Mouse (Mus musculus): ENCODE results near the gene Gm21976. TPM values are rescaled to one million over a fixed set of nuclear protein-coding genes. Genes with fewer than 3 reads are reported as not detected.

Gene Gm21976
- polyA plus RNA-seq, 1 experiment from 2014 or later, result not detected

DNA sequence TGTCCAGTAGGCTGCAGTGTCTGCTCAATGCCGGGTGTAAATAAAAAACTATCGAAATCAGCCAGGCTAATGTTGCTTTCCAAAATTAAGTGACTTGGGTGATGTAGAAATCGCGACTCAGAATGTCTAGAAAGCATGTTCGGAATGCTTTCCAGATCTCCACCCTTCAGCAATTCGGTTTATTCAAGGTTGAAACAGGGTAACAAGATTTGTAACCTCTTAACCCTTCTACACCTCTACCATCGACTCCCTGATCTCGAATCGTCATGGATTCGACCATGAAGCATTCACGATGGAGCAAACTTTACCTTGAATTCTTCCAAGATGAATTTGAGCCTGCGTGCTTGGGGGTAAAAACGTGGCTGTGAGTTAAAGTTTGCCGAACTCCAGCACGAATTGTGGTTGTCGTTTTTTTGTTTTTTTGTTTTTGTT, 37.6 kb downstream of the Gm21976 start:
- 4% methylated on average over 16 of the region's 16 CpGs for WGBS
- peaks cover 21% of the 10 kb centered on the region for H3K4me1 ChIP-seq
- H3K27ac ChIP-seq (replicated peaks), result peak overlapping the region; percentile 88
- peak overlapping the region; percentile 69 for H3K4me3 ChIP-seq (replicated peaks)
- H3K36me3 ChIP-seq, result peaks cover 12% of the 10 kb centered on the region
- H3K4me2 ChIP-seq, result peak overlapping the region; percentile 81
- no peaks in the 10 kb centered on the region for H3K9me3 ChIP-seq (replicated peaks)
- ATAC-seq (ENCODE audit: low FRiP score), result peak; percentile 7
- H3K9ac ChIP-seq (replicated peaks), result peak overlapping the region; percentile 75
- H3K27me3 ChIP-seq (replicated peaks), result no peaks in the 10 kb centered on the region

- Histone ChIP-seq H3K4me1 (peaks cover 21% of the 10 kb centered on the region), H3K27ac (replicated peaks) (no peak overlapping the region), H3K4me2 (peak overlapping the region; percentile 81), H3K9me3 (replicated peaks) (no peaks in the 10 kb centered on the region), H3K27me3 (replicated peaks) (no peaks in the 10 kb centered on the region), H3K4me3 (replicated peaks) (peak overlapping the region; percentile 69; the same call in 1 of the 2 replicates), H3K9ac (replicated peaks) (peak overlapping the region; percentile 75; the same call in 1 of the 2 replicates), H3K36me3 (peaks cover 7% of the 10 kb centered on the region; the same call in 1 of the 2 replicates)
- no peak for ATAC-seq (ENCODE audit: low FRiP score)
- WGBS, result 90% methylated on average over 6 of the region's 6 CpGs
Measured at GRCm38 (mm10) chr13:98317911-98318310, 38.2 kb downstream of the Gm21976 start.

DNA sequence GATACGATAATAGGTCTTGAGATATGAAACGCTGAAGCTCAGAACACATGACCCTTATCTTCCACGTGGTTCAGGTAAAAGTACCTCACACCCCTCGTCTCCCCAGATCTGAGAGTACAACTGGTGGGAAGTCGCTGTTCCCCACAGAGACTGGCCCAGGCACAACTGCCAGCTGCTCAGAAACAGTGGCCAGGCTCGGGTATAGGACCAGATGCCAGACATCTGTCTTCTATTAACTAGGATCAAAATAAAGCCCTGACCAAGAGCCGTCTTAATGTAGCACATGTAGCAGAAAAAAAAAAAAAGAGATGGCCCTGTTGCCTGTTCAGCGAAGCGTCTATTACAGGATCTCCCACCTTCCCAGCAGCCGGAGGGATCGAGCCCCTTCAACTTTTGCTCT, 45.3 kb downstream of the Gm21976 start:
- no peak for ATAC-seq (ENCODE audit: low FRiP score)
- 86% methylated on average over 11 of the region's 11 CpGs for WGBS
- Histone ChIP-seq H3K9me3 (replicated peaks) (no peaks in the 10 kb centered on the region), H3K27me3 (replicated peaks) (no peaks in the 10 kb centered on the region), H3K27ac (replicated peaks) (no peak overlapping the region), H3K36me3 (no peaks in the 10 kb centered on the region), H3K4me1 (no peaks in the 10 kb centered on the region), H3K4me3 (replicated peaks) (no peak overlapping the region), H3K9ac (replicated peaks) (no peak overlapping the region), H3K4me2 (no peak overlapping the region)

GRCm38 (mm10) chr13:98332106-98332505, 52.4 kb downstream of the Gm21976 start:
- no peaks in the 10 kb centered on the region for H3K4me1 ChIP-seq
- no peak overlapping the region for H3K27ac ChIP-seq (replicated peaks)
- WGBS, result 56% methylated on average over 2 of the region's 2 CpGs
- no peak overlapping the region for H3K4me2 ChIP-seq
- H3K9ac ChIP-seq (replicated peaks), result no peak overlapping the region
- H3K4me3 ChIP-seq (replicated peaks), result no peak overlapping the region
- no peaks in the 10 kb centered on the region for H3K36me3 ChIP-seq
- ATAC-seq (ENCODE audit: low FRiP score), result no peak
- H3K27me3 ChIP-seq (replicated peaks), result no peaks in the 10 kb centered on the region
- no peaks in the 10 kb centered on the region for H3K9me3 ChIP-seq (replicated peaks)

GRCm38 (mm10) chr13:98336205-98336604, 56.5 kb downstream of the Gm21976 start:
- H3K36me3 ChIP-seq, result no peaks in the 10 kb centered on the region
- H3K4me1 ChIP-seq, result no peaks in the 10 kb centered on the region
- no peak overlapping the region for H3K4me3 ChIP-seq (replicated peaks)
- no peak overlapping the region for H3K27ac ChIP-seq (replicated peaks)
- 0 out of 2 replicates have a peak, but pooled peaks cover 4% of the 10 kb centered on the region for H3K27me3 ChIP-seq (replicated peaks)
- H3K9ac ChIP-seq (replicated peaks), result no peak overlapping the region
- WGBS, result 86% methylated on average over 1 of the region's 1 CpGs
- ATAC-seq (ENCODE audit: low FRiP score), result no peak
- H3K4me2 ChIP-seq, result no peak overlapping the region
- H3K9me3 ChIP-seq (replicated peaks), result no peaks in the 10 kb centered on the region

DNA sequence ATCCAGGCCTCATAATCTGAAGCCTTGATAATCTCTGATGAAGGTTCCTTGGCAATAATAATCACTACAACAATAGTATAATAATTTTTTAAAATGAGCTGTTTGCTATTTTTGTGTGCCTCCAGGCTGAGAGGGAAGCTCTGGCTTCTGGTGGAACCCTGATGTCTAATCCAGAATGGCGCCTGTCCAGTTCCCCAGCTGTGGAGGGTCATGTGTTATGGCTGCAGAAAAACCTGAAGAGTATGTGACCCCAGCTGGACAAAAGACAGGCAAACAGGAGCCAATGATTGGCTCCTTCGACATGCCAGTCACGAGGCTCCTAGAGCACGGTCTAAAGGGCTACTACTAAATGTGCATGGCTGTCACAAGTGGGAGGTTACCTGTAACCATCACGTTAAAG, 60.8 kb downstream of the Gm21976 start:
- Histone ChIP-seq H3K36me3 (no peaks in the 10 kb centered on the region), H3K4me2 (no peak overlapping the region), H3K4me3 (replicated peaks) (no peak overlapping the region), H3K9me3 (replicated peaks) (no peaks in the 10 kb centered on the region), H3K9ac (replicated peaks) (no peak overlapping the region), H3K27ac (replicated peaks) (no peak overlapping the region), H3K27me3 (replicated peaks) (peaks cover 11% of the 10 kb centered on the region; the same call in 1 of the 2 replicates), H3K4me1 (no peaks in the 10 kb centered on the region)
- 82% methylated on average over 5 of the region's 5 CpGs for WGBS
- ATAC-seq (ENCODE audit: low FRiP score), result no peak

- Histone ChIP-seq H3K4me3 (replicated peaks) (no peak overlapping the region), H3K9ac (replicated peaks) (no peak overlapping the region), H3K4me2 (no peak overlapping the region), H3K9me3 (replicated peaks) (no peaks in the 10 kb centered on the region), H3K27ac (replicated peaks) (no peak overlapping the region), H3K36me3 (no peaks in the 10 kb centered on the region), H3K4me1 (peaks cover 10% of the 10 kb centered on the region), H3K27me3 (replicated peaks) (peaks cover 69% of the 10 kb centered on the region)
- 83% methylated on average over 4 of the region's 4 CpGs for WGBS
- ATAC-seq (ENCODE audit: low FRiP score), result no peak
Measured at GRCm38 (mm10) chr13:98349491-98349890, 69.8 kb downstream of the Gm21976 start.

DNA sequence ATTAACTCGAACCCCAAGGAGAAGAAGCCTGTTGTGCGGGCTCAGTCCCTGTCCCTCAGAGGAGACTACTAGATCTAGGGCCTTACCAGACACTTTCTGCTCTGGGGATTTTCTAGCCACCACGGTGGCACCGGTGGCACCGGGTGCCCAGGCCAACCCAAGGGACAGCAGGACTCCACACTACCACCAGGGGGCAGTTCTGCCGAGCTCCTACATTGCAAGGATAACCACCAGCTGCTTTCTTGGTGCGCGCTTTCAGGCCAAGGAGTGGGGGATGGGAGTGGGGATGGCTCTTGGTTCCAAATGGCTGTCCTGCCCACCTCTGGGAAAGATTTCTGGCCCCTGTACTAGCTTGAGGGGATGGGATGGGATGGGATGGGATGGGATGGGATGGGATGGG, 71.8 kb downstream of the Gm21976 start:
- peaks cover 24% of the 10 kb centered on the region for H3K4me1 ChIP-seq
- ATAC-seq (ENCODE audit: low FRiP score), result no peak
- no peak overlapping the region for H3K4me2 ChIP-seq
- H3K27ac ChIP-seq (replicated peaks), result no peak overlapping the region
- no peaks in the 10 kb centered on the region for H3K36me3 ChIP-seq
- no peak overlapping the region for H3K4me3 ChIP-seq (replicated peaks)
- H3K9ac ChIP-seq (replicated peaks), result no peak overlapping the region
- H3K9me3 ChIP-seq (replicated peaks), result no peaks in the 10 kb centered on the region
- 7% methylated on average over 8 of the region's 8 CpGs for WGBS
- H3K27me3 ChIP-seq (replicated peaks), result peaks cover 66% of the 10 kb centered on the region

GRCm38 (mm10) chr13:98352381-98352975, 72.8 kb downstream of the Gm21976 start:
- WGBS, result 8% methylated on average over 14 of the region's 14 CpGs
- no peak for ATAC-seq (ENCODE audit: low FRiP score)
- peaks cover 67% of the 10 kb centered on the region for H3K27me3 ChIP-seq (replicated peaks)

GRCm38 (mm10) chr13:98353709-98354089, 74.0 kb downstream of the Gm21976 start:
- H3K4me3 ChIP-seq (replicated peaks), result peak overlapping the region; percentile 39
- under 1% methylated on average over 13 of the region's 13 CpGs for WGBS
- H3K4me2 ChIP-seq, result peak overlapping the region; percentile 57
- no peak overlapping the region for H3K27ac ChIP-seq (replicated peaks)
- peaks cover 24% of the 10 kb centered on the region for H3K4me1 ChIP-seq
- ATAC-seq (ENCODE audit: low FRiP score), result 0 out of 2 replicates have a peak, but pooled peaks have one; percentile 7
- H3K9me3 ChIP-seq (replicated peaks), result no peaks in the 10 kb centered on the region
- H3K36me3 ChIP-seq, result no peaks in the 10 kb centered on the region
- peaks cover 76% of the 10 kb centered on the region for H3K27me3 ChIP-seq (replicated peaks)
- no peak overlapping the region for H3K9ac ChIP-seq (replicated peaks)

More at GRCm38 (mm10) chr13:98352381-98352975, 72.8 kb downstream of the Gm21976 start:
- peaks cover 24% of the 10 kb centered on the region for H3K4me1 ChIP-seq
- no peaks in the 10 kb centered on the region for H3K9me3 ChIP-seq (replicated peaks)
- H3K27ac ChIP-seq (replicated peaks), result no peak overlapping the region
- H3K4me3 ChIP-seq (replicated peaks), result no peak overlapping the region
- no peaks in the 10 kb centered on the region for H3K36me3 ChIP-seq
- H3K4me2 ChIP-seq, result no peak overlapping the region
- no peak overlapping the region for H3K9ac ChIP-seq (replicated peaks)

DNA sequence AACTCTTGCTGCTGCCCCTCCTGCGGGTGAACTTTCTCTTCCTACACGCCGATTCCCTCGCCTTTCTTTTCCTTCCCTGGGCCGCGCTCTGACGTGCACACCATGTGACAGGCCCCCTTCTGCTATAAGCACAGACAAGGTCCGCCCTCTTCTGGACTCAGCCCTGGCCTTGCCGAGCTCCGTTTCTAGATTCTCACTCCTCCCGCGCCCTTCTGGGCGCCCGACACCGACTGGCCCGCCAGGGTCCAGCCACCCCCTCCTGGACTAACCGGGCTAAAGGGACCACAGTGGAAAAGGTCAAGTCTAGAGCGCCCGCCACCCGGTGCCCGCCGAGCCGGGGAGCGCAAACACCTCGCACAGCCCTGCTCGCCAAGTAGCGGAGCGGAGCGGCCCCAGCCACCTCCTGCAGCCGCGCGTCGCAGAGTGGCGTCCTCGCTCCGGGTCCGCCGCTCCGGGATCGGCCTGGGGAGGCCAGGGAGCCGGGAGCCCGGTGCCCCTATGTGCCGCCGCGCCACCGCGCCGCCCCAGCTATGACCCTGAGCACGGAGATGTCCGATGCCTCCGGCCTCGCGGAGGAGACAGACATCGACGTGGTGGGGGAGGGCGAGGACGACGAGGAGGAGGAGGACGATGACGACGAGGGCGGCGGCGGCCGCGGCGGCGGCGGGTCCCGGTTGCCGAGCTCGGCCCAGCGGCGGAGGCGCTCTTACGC, 74.6 kb downstream of the Gm21976 start, which contains the start of gene Foxd1:
Gene Foxd1 (plus strand): TSS at position 153 of the 712 bp plus-strand sequence.
- Histone ChIP-seq H3K9me3 (replicated peaks) (no peaks in the 10 kb centered on the region), H3K9ac (replicated peaks) (no peak within 1 kb of the TSS), H3K4me2 (peak within 1 kb of the TSS; percentile 57), H3K27ac (replicated peaks) (no peak within 1 kb of the TSS), H3K36me3 (no peaks in the 10 kb centered on the region), H3K4me1 (peaks cover 24% of the 10 kb centered on the region), H3K27me3 (replicated peaks) (peaks cover 76% of the 10 kb centered on the region), H3K4me3 (replicated peaks) (peak within 1 kb of the TSS; percentile 39)
- peak; percentile 63 for ATAC-seq (ENCODE audit: low FRiP score)
- under 1% methylated on average over 69 of the region's 76 CpGs for WGBS
